Mouse (Mus musculus) heart, embryonic 15.5 days (tissue): Measurements from ENCODE around the gene Mon1a. TPM values are rescaled to one million over a fixed set of nuclear protein-coding genes. Genes with fewer than 3 reads are reported as not detected.

Experiments used
- ATAC-seq: fragments of 200-750 bp; cut with Nextera tagmentation; replicated peaks from 2 replicates; pipeline ENCODE4 v1.8.0; 2017; ENCODE audit warnings: low read depth, moderate TSS enrichment; ENCODE audit not compliant: insufficient number of reproducible peaks, insufficient read depth, low FRiP score
- H3K27ac ChIP-seq: fragments of 300-500 bp; sonication (generic); 2 replicates; pipeline ENCODE4 v1.5.1; 2015; ENCODE audit warnings: mild to moderate bottlenecking, inconsistent platforms
- H3K27me3 ChIP-seq: fragments of 300-500 bp; sonication (generic); 2 replicates; pipeline ENCODE4 v1.6.1; 2015; ENCODE audit warnings: inconsistent platforms
- H3K36me3 ChIP-seq: fragments of 300-500 bp; sonication (generic); 2 replicates; pipeline ENCODE4 v1.6.1; 2015; ENCODE audit warnings: mild to moderate bottlenecking, inconsistent platforms
- H3K4me1 ChIP-seq: fragments of 300-500 bp; sonication (generic); replicated peaks from 2 replicates; pipeline ENCODE4 v1.6.1; 2015; ENCODE audit warnings: inconsistent platforms
- H3K4me2 ChIP-seq: fragments of 300-500 bp; sonication (generic); 2 replicates; pipeline ENCODE4 v1.6.1; 2015; ENCODE audit warnings: inconsistent platforms, mild to moderate bottlenecking, moderate library complexity
- H3K4me3 ChIP-seq: fragments of 300-500 bp; sonication (generic); 2 replicates; pipeline ENCODE4 v1.5.1; 2015; ENCODE audit warnings: mild to moderate bottlenecking, inconsistent platforms
- H3K9ac ChIP-seq: fragments of 300-500 bp; sonication (generic); 2 replicates; pipeline ENCODE4 v1.6.1; 2015; ENCODE audit warnings: mild to moderate bottlenecking, inconsistent platforms
- H3K9me3 ChIP-seq: fragments of 300-500 bp; sonication (generic); replicated peaks from 2 replicates; pipeline ENCODE4 v1.6.1; 2016; ENCODE audit warnings: inconsistent platforms
- WGBS: fragments of 180-500 bp; shearing (Covaris S2); methylation state at CpG from one replicate; pipeline ENCODE4 v1.1.7; 2015; ENCODE audit warnings: mixed read lengths; 5-methylcytosine and 5-hydroxymethylcytosine counted together
- polyA plus RNA-seq: library from polyadenylated mRNA; unstranded; fragments of >200 nt; fragmentation: Nextera tagmentation; extraction: Ambion mirVana; gene quantifications from 2 replicates; pipeline ENCODE4 v1.2.1, GENCODE M21; 2015

The Mon1a gene
- polyA plus RNA-seq, 1 experiment from 2014 or later: 8.5 TPM

- Histone ChIP-seq H3K27me3 (peaks cover 3% of the 10 kb centered on the region; the same call in 1 of the 2 replicates), H3K27ac (peak overlapping the region; percentile 24), H3K4me3 (peak overlapping the region; percentile 51), H3K4me2 (peak overlapping the region; percentile 88), H3K4me1 (peaks cover 39% of the 10 kb centered on the region), H3K9ac (peak overlapping the region; percentile 30; the same call in 1 of the 2 replicates), H3K9me3 (no peaks in the 10 kb centered on the region), H3K36me3 (no peaks in the 10 kb centered on the region)
- no peak for ATAC-seq
- WGBS: 35% methylated on average over 18 of the region's 18 CpGs
These were observed 20.6 kb downstream of the Mon1a start for GRCm38 (mm10) chr9:107908410-107909158.

GRCm38 (mm10) chr9:107910025-107910769, 22.2 kb downstream of the Mon1a start:
- Histone ChIP-seq H3K27ac (no peak overlapping the region), H3K4me2 (0 out of 2 replicates have a peak overlapping the region, but pooled peaks have one; percentile 21), H3K9ac (no peak overlapping the region), H3K36me3 (no peaks in the 10 kb centered on the region), H3K27me3 (peaks cover 4% of the 10 kb centered on the region; the same call in 1 of the 2 replicates), H3K4me3 (no peak overlapping the region), H3K4me1 (peaks cover 35% of the 10 kb centered on the region), H3K9me3 (no peaks in the 10 kb centered on the region)
- WGBS: 76% methylated on average over 15 of the region's 15 CpGs
- no peak for ATAC-seq

DNA sequence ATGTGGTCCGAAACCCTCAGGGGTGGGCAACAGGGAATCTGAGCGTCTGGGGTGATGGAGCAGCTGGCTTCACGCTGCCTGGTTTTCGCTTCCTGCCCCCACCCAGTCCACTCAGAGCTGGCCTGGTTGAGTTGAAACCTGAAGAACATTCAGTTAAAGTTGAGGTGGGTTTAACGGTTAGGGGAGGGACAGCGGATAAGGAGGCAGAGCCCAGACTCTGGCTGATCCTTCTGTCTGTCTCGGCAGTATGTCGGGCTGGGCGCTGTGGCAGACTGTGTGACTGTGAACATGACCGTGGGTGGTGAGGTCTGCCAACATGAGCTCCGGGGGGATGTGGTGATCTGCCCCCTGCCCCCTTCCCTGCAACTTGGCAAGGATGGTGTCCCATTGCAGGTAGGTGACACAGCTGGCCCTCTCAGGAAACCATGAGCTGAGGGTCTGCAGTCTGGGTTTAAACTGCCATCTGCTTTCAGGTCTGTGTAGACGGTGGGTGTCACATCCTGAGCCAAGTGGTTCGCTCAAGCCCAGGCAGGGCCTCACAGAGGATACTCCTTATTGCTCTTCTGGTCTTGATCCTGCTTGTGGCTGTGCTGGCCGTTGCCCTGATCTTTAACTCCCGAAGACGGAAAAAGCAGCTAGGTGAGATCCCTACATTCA, 26.9 kb downstream of the Mon1a start:
- Histone ChIP-seq H3K9me3 (no peaks in the 10 kb centered on the region), H3K4me2 (no peak overlapping the region), H3K27ac (no peak overlapping the region), H3K27me3 (peaks cover 16% of the 10 kb centered on the region), H3K36me3 (no peaks in the 10 kb centered on the region), H3K9ac (no peak overlapping the region), H3K4me1 (0 out of 2 replicates have a peak, but pooled peaks cover 2% of the 10 kb centered on the region), H3K4me3 (no peak overlapping the region)
- WGBS: 73% methylated on average over 16 of the region's 16 CpGs
- ATAC-seq: no peak

GRCm38 (mm10) chr9:107917895-107918608, 30.1 kb downstream of the Mon1a start:
- H3K4me1 ChIP-seq: 0 out of 2 replicates have a peak, but pooled peaks cover 2% of the 10 kb centered on the region
- no peak overlapping the region for H3K4me2 ChIP-seq
- no peak overlapping the region for H3K4me3 ChIP-seq
- H3K27me3 ChIP-seq: peaks cover 13% of the 10 kb centered on the region; the same call in 1 of the 2 replicates
- H3K27ac ChIP-seq: no peak overlapping the region
- ATAC-seq: no peak
- no peaks in the 10 kb centered on the region for H3K36me3 ChIP-seq
- H3K9me3 ChIP-seq: no peaks in the 10 kb centered on the region
- 36% methylated on average over 13 of the region's 13 CpGs for WGBS
- H3K9ac ChIP-seq: no peak overlapping the region

DNA sequence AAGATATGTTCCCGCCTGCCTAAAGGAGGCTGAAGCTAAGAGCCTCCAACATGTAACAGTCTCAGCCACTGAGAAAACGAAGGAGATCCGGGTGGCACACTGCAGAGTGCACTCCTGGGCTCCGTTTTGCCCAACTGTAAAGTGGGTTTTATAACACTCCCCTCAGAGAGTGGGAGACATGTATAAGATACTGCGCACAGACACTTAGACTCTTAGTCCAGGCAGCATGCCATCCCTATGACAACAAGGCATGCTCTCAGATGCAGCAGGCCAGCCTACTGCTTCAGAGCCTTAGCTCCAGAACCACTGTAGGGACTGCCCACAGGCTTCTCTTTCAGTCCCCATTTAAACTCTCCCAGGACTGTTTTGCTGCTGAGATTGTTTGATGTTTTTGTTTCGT, 30.9 kb downstream of the Mon1a start:
- Histone ChIP-seq H3K36me3 (no peaks in the 10 kb centered on the region), H3K9ac (no peak overlapping the region), H3K9me3 (no peaks in the 10 kb centered on the region), H3K4me1 (peaks cover 10% of the 10 kb centered on the region), H3K4me2 (no peak overlapping the region), H3K27me3 (peaks cover 13% of the 10 kb centered on the region; the same call in 1 of the 2 replicates), H3K4me3 (no peak overlapping the region), H3K27ac (no peak overlapping the region)
- ATAC-seq: no peak
- WGBS: 79% methylated on average over 6 of the region's 6 CpGs

- no peak for ATAC-seq
These were observed 31.5 kb downstream of the Mon1a start for GRCm38 (mm10) chr9:107919441-107919840.

DNA sequence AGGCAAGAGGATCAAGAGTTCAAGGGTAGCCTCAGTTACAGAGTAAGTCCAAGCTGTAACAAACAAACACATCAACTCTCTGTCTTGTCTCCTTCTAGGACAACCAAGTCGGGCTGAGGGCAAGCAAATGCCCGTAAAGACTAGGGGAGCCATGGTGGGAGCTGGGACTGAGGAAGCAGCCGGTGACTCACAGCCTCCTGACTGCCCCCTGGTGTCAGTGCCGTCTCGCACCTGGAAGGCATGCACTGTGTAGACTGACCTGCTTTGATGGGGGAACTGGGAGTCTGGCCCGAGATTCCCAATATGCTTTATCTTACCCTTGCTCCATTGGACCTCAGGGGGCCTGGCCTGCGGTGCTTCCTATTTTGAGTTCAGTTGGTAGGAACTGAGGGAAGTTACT, 35.1 kb downstream of the Mon1a start:
- Histone ChIP-seq H3K9me3 (no peaks in the 10 kb centered on the region), H3K27ac (no peak overlapping the region), H3K4me2 (no peak overlapping the region), H3K4me1 (peaks cover 39% of the 10 kb centered on the region), H3K9ac (no peak overlapping the region), H3K27me3 (no peaks in the 10 kb centered on the region), H3K4me3 (no peak overlapping the region), H3K36me3 (no peaks in the 10 kb centered on the region)
- 31% methylated on average over 7 of the region's 7 CpGs for WGBS
- no peak for ATAC-seq

More at GRCm38 (mm10) chr9:107919441-107919840, 31.5 kb downstream of the Mon1a start:
- no peak overlapping the region for H3K9ac ChIP-seq
- no peak overlapping the region for H3K27ac ChIP-seq
- H3K9me3 ChIP-seq: no peaks in the 10 kb centered on the region
- no peak overlapping the region for H3K4me3 ChIP-seq
- peaks cover 13% of the 10 kb centered on the region; the same call in 1 of the 2 replicates for H3K27me3 ChIP-seq
- H3K36me3 ChIP-seq: no peaks in the 10 kb centered on the region
- H3K4me1 ChIP-seq: peaks cover 15% of the 10 kb centered on the region
- H3K4me2 ChIP-seq: no peak overlapping the region
- WGBS: 81% methylated on average over 5 of the region's 5 CpGs

- WGBS: 23% methylated on average over 6 of the region's 6 CpGs
- Histone ChIP-seq H3K4me1 (peaks cover 45% of the 10 kb centered on the region), H3K4me2 (peak overlapping the region; percentile 7; the same call in 1 of the 2 replicates), H3K27me3 (no peaks in the 10 kb centered on the region), H3K36me3 (no peaks in the 10 kb centered on the region), H3K27ac (peak overlapping the region; percentile 48; the same call in 1 of the 2 replicates), H3K9me3 (no peaks in the 10 kb centered on the region), H3K4me3 (no peak overlapping the region), H3K9ac (no peak overlapping the region)
- ATAC-seq: peak; percentile 54; the same call in 1 of the 2 replicates
These were observed 36.0 kb downstream of the Mon1a start for GRCm38 (mm10) chr9:107923956-107924355.

DNA sequence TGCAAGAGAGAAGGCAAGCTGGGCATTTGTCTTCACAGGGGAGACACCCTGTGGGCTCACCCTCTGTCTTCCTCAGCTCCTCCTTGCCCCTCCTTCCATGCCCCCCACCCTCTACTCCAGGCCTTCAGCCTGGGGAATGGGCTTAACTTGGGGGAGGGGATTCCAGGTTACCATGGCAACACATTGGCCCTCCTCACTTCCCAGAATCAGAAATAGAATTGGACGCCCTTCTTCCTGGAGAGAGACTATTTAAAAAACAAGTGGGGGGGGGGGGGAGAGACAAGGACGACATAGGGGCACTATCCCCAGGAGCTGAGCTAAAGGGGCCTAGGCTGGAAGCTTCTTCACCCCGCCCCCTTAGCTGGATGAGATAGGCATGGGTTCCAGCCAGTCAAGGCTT, 37.3 kb downstream of the Mon1a start:
- no peaks in the 10 kb centered on the region for H3K27me3 ChIP-seq
- 27% methylated on average over 3 of the region's 3 CpGs for WGBS
- no peaks in the 10 kb centered on the region for H3K36me3 ChIP-seq
- H3K4me2 ChIP-seq: no peak overlapping the region
- ATAC-seq: no peak
- peaks cover 46% of the 10 kb centered on the region for H3K4me1 ChIP-seq
- H3K9me3 ChIP-seq: no peaks in the 10 kb centered on the region
- no peak overlapping the region for H3K9ac ChIP-seq
- no peak overlapping the region for H3K27ac ChIP-seq
- no peak overlapping the region for H3K4me3 ChIP-seq

GRCm38 (mm10) chr9:107926920-107927420, 39.0 kb downstream of the Mon1a start:
- Histone ChIP-seq H3K9ac (no peak overlapping the region), H3K4me3 (no peak overlapping the region), H3K27me3 (no peaks in the 10 kb centered on the region), H3K4me2 (0 out of 2 replicates have a peak overlapping the region, but pooled peaks have one; percentile 30), H3K36me3 (no peaks in the 10 kb centered on the region), H3K27ac (no peak overlapping the region), H3K4me1 (peaks cover 46% of the 10 kb centered on the region), H3K9me3 (no peaks in the 10 kb centered on the region)
- ATAC-seq: no peak; the same call in 1 of the 2 replicates
- 27% methylated on average over 9 of the region's 9 CpGs for WGBS
